Mouse (Mus musculus) olfactory bulb, adult 2 months (tissue): ENCODE measurements around the gene Man2a1.

Experiments used
- CTCF ChIP-seq: fragments of 200-500 bp; IDR thresholded peaks from 2 replicates; pipeline ENCODE4 v1.5.1; 2012; ENCODE audit warnings: low read depth, mild to moderate bottlenecking, low read length, moderate library complexity; ENCODE audit not compliant: insufficient read depth
- POLR2A ChIP-seq: fragments of 200-500 bp; IDR thresholded peaks from 2 replicates; pipeline ENCODE4 v1.6.1; 2012; ENCODE audit warnings: mild to moderate bottlenecking, low read depth, low read length, moderate library complexity; ENCODE audit not compliant: insufficient read depth

- TF ChIP-seq CTCF (no peak), POLR2A (no peak)
These were observed 120.6 kb downstream of the Man2a1 start for GRCm38 (mm10) chr17:64721112-64721511.
